Mouse (Mus musculus) hindbrain, embryonic 16.5 days (tissue): ENCODE results near the gene Usp22. TPM values are rescaled to one million over a fixed set of nuclear protein-coding genes. Genes with fewer than 3 reads are reported as not detected.

ENCODE experiments used
- ATAC-seq: fragments of 200-750 bp; cut with Nextera tagmentation; 2 replicates; pipeline ENCODE4 v1.8.0; 2017; ENCODE audit warnings: moderate TSS enrichment, moderate library complexity
- H3K27ac ChIP-seq: fragments of 300-500 bp; sonication (generic); 2 replicates; pipeline ENCODE4 v1.5.1; 2014; ENCODE audit warnings: low read depth, mild to moderate bottlenecking, control low read depth, low read length, moderate library complexity
- H3K27me3 ChIP-seq: fragments of 300-500 bp; sonication (generic); replicated peaks from 2 replicates; pipeline ENCODE4 v1.6.1; 2014; ENCODE audit warnings: low read length; ENCODE audit not compliant: control insufficient read depth, insufficient read depth
- H3K36me3 ChIP-seq: fragments of 300-500 bp; sonication (generic); 2 replicates; pipeline ENCODE4 v1.6.1; 2014; ENCODE audit warnings: mild to moderate bottlenecking, low read length, moderate library complexity, mixed read lengths; ENCODE audit not compliant: control insufficient read depth, insufficient read depth
- H3K4me1 ChIP-seq: fragments of 300-500 bp; sonication (generic); 2 replicates; pipeline ENCODE4 v1.6.1; 2014; ENCODE audit warnings: low read depth, low read length; ENCODE audit not compliant: control insufficient read depth, insufficient read depth
- H3K4me2 ChIP-seq: fragments of 300-500 bp; sonication (generic); 2 replicates; pipeline ENCODE4 v1.6.1; 2014; ENCODE audit warnings: mild to moderate bottlenecking, low read length, control low read depth, moderate library complexity
- H3K4me3 ChIP-seq: fragments of 300-500 bp; sonication (generic); 2 replicates; pipeline ENCODE4 v1.5.1; 2014; ENCODE audit warnings: mild to moderate bottlenecking, low read length, control low read depth, moderate library complexity
- H3K9ac ChIP-seq: fragments of 300-500 bp; sonication (generic); 2 replicates; pipeline ENCODE4 v1.6.1; 2014; ENCODE audit warnings: low read depth, mild to moderate bottlenecking, control low read depth, low read length, moderate library complexity
- H3K9me3 ChIP-seq: fragments of 300-500 bp; sonication (generic); 2 replicates; pipeline ENCODE4 v1.6.1; 2014; ENCODE audit warnings: mild to moderate bottlenecking, low read length, moderate library complexity; ENCODE audit not compliant: control insufficient read depth
- WGBS: fragments of 180-500 bp; shearing (Covaris S2); extraction: QIAGEN DNeasy Blood & Tissue Kit; methylation state at CpG from one replicate; pipeline ENCODE4 v1.1.7; 2014; 5-methylcytosine and 5-hydroxymethylcytosine counted together
- polyA plus RNA-seq: library from polyadenylated mRNA; unstranded; fragments of >200 nt; fragmentation: Nextera tagmentation; extraction: Ambion mirVana; gene quantifications from 2 replicates; pipeline ENCODE4 v1.2.1, GENCODE M21; 2015

Gene Usp22
- polyA plus RNA-seq, 1 experiment from 2014 or later = 341 TPM

DNA sequence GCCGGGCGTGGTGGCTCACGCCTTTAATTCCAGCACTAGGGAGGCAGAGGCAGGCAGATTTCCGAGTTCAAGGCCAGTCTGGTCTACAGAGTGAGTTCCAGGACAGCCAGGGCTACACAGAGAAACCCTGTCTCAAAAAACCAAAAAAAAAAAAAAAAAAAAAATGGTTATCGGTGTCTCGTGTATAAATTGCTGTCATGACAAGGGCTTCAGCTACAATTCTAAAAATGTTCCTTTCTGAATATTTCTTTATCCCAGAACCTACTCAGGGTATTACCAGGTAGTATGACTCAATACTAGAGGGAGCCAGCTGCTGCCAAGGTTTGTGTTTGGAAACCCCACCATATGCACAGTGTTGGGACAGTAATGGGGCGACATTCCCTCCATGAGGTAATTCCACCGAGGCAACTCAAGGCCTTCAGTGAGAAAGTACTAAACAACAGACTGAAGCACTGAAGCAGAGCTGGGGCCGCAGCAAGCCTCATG is 52.5 kb downstream of the Usp22 start:
- 83% methylated on average over 9 of the region's 9 CpGs for WGBS
- Histone ChIP-seq H3K27ac (no peak overlapping the region), H3K4me3 (no peak overlapping the region), H3K27me3 (no peaks in the 10 kb centered on the region), H3K36me3 (no peaks in the 10 kb centered on the region), H3K4me2 (no peak overlapping the region), H3K9ac (no peak overlapping the region), H3K4me1 (no peaks in the 10 kb centered on the region), H3K9me3 (no peaks in the 10 kb centered on the region)
- no peak for ATAC-seq

DNA sequence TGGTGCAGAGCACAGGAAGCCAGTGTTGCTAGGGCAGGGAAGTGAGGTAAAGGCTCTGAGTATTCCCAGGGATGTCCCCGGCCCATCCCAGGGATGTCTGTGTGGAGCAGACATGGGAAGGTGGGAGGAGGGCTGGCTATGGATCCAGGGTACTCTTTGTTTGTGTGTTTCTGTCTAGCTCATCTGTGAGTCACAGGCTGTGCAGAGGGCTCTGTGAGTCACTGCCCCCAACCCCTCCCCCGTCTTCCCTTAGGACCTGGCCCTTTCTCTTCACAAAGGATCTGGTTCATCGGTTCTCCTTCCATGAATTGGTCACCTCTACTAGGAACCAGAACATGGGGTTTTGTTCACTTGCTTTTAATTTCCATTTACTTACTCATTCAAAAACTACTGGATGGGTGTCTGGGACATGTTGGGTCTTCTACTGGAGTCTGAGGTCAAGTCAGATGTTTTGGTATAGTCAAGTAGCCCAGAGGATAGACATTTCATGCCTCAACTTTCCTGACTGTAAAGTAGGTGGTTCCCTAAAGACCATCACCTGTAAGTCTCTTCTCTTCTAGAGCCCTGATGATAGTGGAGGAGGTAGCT is 54.8 kb downstream of the Usp22 start:
- no peak overlapping the region for H3K4me2 ChIP-seq
- H3K4me3 ChIP-seq = no peak overlapping the region
- no peak for ATAC-seq
- no peak overlapping the region for H3K27ac ChIP-seq
- H3K9me3 ChIP-seq = no peaks in the 10 kb centered on the region
- no peak overlapping the region for H3K9ac ChIP-seq
- no peaks in the 10 kb centered on the region for H3K36me3 ChIP-seq
- H3K27me3 ChIP-seq = no peaks in the 10 kb centered on the region
- no peaks in the 10 kb centered on the region for H3K4me1 ChIP-seq
- WGBS = 89% methylated on average over 3 of the region's 3 CpGs

DNA sequence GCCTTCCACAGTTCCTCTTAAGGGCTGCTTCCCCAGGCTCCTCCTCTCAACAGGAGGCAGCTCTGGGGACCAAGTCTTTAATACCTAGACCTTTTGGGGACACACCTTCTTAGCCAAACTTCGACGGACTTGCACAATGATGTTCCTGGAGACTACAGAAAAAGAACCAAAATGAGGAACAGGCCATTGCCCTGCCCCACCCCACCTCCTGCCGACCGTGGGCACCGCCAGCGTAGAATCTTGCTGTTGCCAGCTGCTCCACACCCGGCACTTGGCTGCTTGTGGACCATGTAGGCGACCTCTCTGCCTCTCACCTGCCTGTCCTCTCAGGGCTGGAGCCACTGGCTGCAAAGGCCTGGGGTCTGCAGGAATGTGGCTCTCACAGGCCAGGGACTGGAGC is 58.6 kb downstream of the Usp22 start:
- ATAC-seq = no peak
- no peak overlapping the region for H3K4me2 ChIP-seq
- no peaks in the 10 kb centered on the region for H3K36me3 ChIP-seq
- H3K9ac ChIP-seq = no peak overlapping the region
- H3K27me3 ChIP-seq = no peaks in the 10 kb centered on the region
- H3K4me3 ChIP-seq = no peak overlapping the region
- H3K4me1 ChIP-seq = no peaks in the 10 kb centered on the region
- WGBS = 69% methylated on average over 8 of the region's 8 CpGs
- no peaks in the 10 kb centered on the region for H3K9me3 ChIP-seq
- no peak overlapping the region for H3K27ac ChIP-seq

DNA sequence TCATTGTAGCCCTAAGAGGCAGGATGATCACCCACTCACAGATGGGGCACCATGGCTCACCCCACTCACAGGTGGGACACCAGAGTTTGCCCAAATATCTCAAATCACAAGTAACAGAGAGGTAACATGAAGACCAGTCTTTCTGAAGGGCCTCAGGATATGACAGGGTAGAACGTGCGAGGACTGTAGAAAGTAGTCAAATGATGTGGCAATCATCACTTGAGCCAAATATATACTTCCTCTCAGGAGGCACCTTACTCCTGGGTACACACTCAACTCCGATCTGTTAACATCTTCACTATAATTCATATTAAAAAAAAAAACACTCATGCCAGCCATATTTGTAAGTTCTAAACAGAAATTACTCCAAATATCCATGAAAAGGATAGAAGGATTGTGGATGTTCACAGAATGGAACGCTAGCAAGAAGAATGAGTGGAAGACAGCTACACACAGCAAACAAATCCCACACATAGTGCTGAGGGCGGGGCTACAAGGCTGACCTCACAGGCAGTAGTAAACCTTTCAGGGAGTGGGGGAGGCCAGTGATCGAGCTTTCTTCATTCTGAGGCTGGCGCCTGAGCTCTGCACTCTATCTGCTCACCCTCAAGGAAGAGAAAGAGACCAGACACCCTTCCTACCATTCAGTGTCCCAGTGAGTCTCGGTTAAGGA is 62.4 kb downstream of the Usp22 start:
- H3K4me3 ChIP-seq = no peak overlapping the region
- no peak for ATAC-seq
- no peaks in the 10 kb centered on the region for H3K9me3 ChIP-seq
- no peak overlapping the region for H3K27ac ChIP-seq
- H3K4me1 ChIP-seq = no peaks in the 10 kb centered on the region
- H3K36me3 ChIP-seq = no peaks in the 10 kb centered on the region
- WGBS = 88% methylated on average over 8 of the region's 8 CpGs
- no peaks in the 10 kb centered on the region for H3K27me3 ChIP-seq
- H3K4me2 ChIP-seq = no peak overlapping the region
- H3K9ac ChIP-seq = no peak overlapping the region

DNA sequence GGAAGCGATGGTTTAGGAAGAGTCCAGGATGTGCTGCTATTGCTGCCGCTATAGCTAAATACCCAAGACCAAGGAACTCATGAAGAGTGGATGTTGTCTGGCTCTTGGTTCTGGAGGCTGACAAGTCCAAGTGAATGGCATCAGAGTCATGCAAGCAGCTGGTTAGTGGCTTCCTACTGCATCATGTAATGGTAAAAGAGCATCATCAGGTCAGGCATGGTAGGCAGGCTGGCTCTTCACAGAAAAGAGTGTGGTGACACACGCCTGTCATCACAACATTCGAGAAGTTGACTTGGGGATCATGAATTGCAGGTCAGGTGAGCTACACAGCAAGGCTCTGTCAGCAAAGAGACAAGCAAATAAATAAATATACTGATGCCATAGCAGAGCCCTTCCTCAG is 63.4 kb downstream of the Usp22 start:
- no peaks in the 10 kb centered on the region for H3K4me1 ChIP-seq
- no peak overlapping the region for H3K9ac ChIP-seq
- no peak overlapping the region for H3K27ac ChIP-seq
- no peaks in the 10 kb centered on the region for H3K27me3 ChIP-seq
- no peak overlapping the region for H3K4me3 ChIP-seq
- no peak for ATAC-seq
- WGBS = 94% methylated on average over 4 of the region's 4 CpGs
- H3K9me3 ChIP-seq = no peaks in the 10 kb centered on the region
- no peak overlapping the region for H3K4me2 ChIP-seq
- H3K36me3 ChIP-seq = no peaks in the 10 kb centered on the region

DNA sequence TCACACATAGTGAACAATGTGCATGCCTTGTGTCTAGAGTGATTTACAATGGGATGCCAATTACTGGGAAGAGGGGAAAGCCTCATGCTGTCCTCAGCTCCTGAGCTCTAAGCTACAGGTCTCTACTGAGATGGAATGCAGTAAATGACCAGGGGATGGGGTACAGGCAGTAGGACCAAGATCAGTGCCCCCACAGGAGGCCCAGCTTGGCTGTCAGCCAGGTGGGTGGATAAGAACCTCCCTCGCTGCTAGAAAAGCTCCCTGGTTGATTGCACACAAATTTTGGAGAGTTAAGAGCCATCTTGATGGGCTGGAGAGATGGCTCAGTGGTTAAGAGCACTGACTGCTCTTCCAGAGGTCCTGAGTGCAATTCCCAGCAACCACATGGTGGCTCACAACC is 63.9 kb downstream of the Usp22 start:
- WGBS = 48% methylated on average over 1 of the region's 1 CpGs
- H3K36me3 ChIP-seq = no peaks in the 10 kb centered on the region
- no peak overlapping the region for H3K27ac ChIP-seq
- no peaks in the 10 kb centered on the region for H3K4me1 ChIP-seq
- H3K9me3 ChIP-seq = no peaks in the 10 kb centered on the region
- no peak for ATAC-seq
- H3K27me3 ChIP-seq = no peaks in the 10 kb centered on the region
- no peak overlapping the region for H3K4me2 ChIP-seq
- H3K9ac ChIP-seq = no peak overlapping the region
- no peak overlapping the region for H3K4me3 ChIP-seq

DNA sequence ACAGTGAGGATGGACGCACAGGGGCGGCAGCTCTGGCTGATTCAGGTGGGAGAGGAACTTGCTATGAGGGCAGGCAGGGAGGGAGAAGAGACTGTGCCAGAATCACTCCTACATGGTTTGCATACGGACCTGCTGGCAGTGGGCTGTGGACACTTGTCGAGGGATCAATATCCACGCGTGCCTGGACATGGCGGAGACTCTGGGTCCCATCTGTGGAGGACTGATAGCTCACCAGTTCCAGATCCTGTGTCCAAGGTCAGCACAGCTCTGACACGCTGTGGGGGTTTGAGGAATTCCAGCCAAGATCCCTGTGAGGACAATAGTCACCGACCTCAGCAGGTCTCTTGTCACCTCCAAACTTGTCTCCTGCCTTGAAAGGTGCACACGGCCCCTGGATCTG is 64.7 kb downstream of the Usp22 start:
- H3K4me2 ChIP-seq = no peak overlapping the region
- no peak overlapping the region for H3K9ac ChIP-seq
- no peaks in the 10 kb centered on the region for H3K9me3 ChIP-seq
- H3K4me1 ChIP-seq = no peaks in the 10 kb centered on the region
- no peak overlapping the region for H3K27ac ChIP-seq
- no peaks in the 10 kb centered on the region for H3K27me3 ChIP-seq
- ATAC-seq = no peak
- no peaks in the 10 kb centered on the region for H3K36me3 ChIP-seq
- 78% methylated on average over 10 of the region's 10 CpGs for WGBS
- H3K4me3 ChIP-seq = no peak overlapping the region

DNA sequence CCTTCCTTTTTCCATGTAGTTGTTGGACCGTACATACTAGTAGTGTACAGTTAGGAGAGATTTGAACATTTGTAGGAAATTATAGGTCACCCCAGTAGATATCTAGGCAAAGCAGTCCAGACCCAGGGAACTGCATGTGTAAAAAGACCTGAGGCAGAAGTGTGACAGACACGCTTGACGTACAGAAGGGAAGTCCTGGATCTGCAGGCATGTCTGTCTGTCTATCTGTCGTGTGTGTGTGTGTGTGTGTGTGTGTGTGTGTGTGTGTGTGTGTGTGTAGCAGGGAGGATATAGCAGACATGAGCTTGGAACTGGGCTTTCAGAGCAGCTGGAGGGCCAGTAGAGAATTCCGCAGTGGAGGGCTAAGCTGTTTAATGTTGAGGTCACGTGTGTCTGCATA is 65.1 kb downstream of the Usp22 start:
- Histone ChIP-seq H3K4me2 (no peak overlapping the region), H3K27ac (no peak overlapping the region), H3K4me1 (no peaks in the 10 kb centered on the region), H3K9me3 (no peaks in the 10 kb centered on the region), H3K36me3 (no peaks in the 10 kb centered on the region), H3K9ac (no peak overlapping the region), H3K27me3 (no peaks in the 10 kb centered on the region), H3K4me3 (no peak overlapping the region)
- no peak for ATAC-seq
- 88% methylated on average over 6 of the region's 6 CpGs for WGBS

DNA sequence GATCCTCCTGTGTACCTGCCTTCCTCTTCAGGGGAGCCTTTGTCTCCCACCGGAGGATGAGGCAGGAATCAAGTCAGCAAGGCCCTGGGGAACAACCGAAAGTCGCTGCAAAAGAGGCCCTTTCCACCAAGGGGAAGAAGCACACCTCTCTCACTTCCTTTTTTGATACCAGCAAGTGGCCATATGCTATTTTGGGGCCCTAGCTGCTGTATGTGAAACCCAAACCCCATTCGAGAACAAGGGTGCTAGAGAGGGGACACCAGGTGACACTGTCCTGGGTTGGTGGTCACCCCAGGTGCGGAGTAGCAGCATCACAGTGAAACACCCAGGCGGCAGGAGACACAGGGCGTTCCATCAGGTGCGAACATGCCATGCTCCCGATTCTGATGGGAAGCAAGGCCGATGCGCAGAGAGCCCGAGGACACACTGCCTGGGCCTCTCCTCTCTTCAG is 65.9 kb downstream of the Usp22 start:
- H3K27me3 ChIP-seq = no peaks in the 10 kb centered on the region
- H3K4me3 ChIP-seq = no peak overlapping the region
- WGBS = 93% methylated on average over 12 of the region's 12 CpGs
- H3K4me2 ChIP-seq = no peak overlapping the region
- H3K9me3 ChIP-seq = no peaks in the 10 kb centered on the region
- no peak overlapping the region for H3K27ac ChIP-seq
- H3K4me1 ChIP-seq = peaks cover 2% of the 10 kb centered on the region; the same call in 1 of the 2 replicates
- H3K9ac ChIP-seq = no peak overlapping the region
- no peaks in the 10 kb centered on the region for H3K36me3 ChIP-seq
- ATAC-seq = no peak
